Mouse (Mus musculus): Measurements from ENCODE around the gene Plcb1. TPM values are rescaled to one million over a fixed set of nuclear protein-coding genes. Genes with fewer than 3 reads are reported as not detected.

The Plcb1 gene
- polyA plus RNA-seq, 1 experiment from 2014 or later: 8.7 TPM

DNA sequence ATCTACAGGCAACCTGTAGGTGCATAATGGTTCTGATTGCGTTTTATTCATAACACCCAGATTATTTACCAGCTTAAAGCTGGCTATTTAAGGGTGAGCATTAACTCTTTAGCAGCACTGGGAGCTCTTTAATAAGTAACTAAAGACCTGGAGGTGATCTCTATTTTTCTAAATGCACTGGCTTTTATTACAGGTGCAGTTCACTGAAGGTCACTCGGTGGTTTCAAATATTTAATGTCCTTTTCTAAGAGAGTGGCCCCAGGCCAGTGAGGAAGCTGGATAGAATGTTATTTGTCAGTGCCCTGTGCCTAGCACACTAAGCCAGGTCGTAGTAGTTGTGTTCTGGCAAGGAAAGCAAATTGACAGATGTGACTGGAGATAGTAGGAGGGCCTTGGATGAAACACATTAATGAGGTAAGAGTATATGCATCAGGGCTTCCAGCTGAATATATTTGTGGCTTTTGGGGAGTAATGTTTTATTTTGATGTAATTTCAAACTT is 59.4 kb downstream of the Plcb1 start:
- Histone ChIP-seq H3K4me3 (ENCODE audit: low read depth, low read length) (no peak overlapping the region), H3K27ac (replicated peaks; ENCODE audit: low read depth, low read length) (no peak overlapping the region), H3K9me3 (ENCODE audit: control insufficient read depth, low read length) (no peaks in the 10 kb centered on the region), H3K27me3 (replicated peaks; ENCODE audit: control insufficient read depth, insufficient read depth, low read length) (no peaks in the 10 kb centered on the region), H3K36me3 (ENCODE audit: control insufficient read depth, insufficient read depth, low read length) (no peaks in the 10 kb centered on the region), H3K4me1 (ENCODE audit: control insufficient read depth, insufficient read depth, low read length) (no peaks in the 10 kb centered on the region), H3K9ac (ENCODE audit: low read depth, low read length) (no peak overlapping the region), H3K4me2 (ENCODE audit: low read depth, low read length) (no peak overlapping the region)
- 60% methylated on average over 3 of the region's 3 CpGs for WGBS
- no peak for ATAC-seq (ENCODE audit: low read depth)
- no peak for DNase-seq (ENCODE audit: low spot score)

GRCm38 (mm10) chr2:134846555-134846954 is 60.7 kb downstream of the Plcb1 start:
- no peaks in the 10 kb centered on the region for H3K4me1 ChIP-seq (ENCODE audit: control insufficient read depth, insufficient read depth, low read length)
- no peak overlapping the region for H3K4me2 ChIP-seq (ENCODE audit: low read depth, low read length)
- H3K9ac ChIP-seq (ENCODE audit: low read depth, low read length): no peak overlapping the region
- no peaks in the 10 kb centered on the region for H3K36me3 ChIP-seq (ENCODE audit: control insufficient read depth, insufficient read depth, low read length)
- no peak for ATAC-seq (ENCODE audit: low read depth)
- no peak overlapping the region for H3K4me3 ChIP-seq (ENCODE audit: low read depth, low read length)
- WGBS: 83% methylated on average over 3 of the region's 3 CpGs
- no peaks in the 10 kb centered on the region for H3K9me3 ChIP-seq (ENCODE audit: control insufficient read depth, low read length)
- H3K27me3 ChIP-seq (replicated peaks; ENCODE audit: control insufficient read depth, insufficient read depth, low read length): no peaks in the 10 kb centered on the region
- no peak for DNase-seq (ENCODE audit: low spot score)
- H3K27ac ChIP-seq (replicated peaks; ENCODE audit: low read depth, low read length): no peak overlapping the region

GRCm38 (mm10) chr2:134851189-134852171 is 65.6 kb downstream of the Plcb1 start:
- H3K36me3 ChIP-seq (ENCODE audit: control insufficient read depth, insufficient read depth, low read length): no peaks in the 10 kb centered on the region
- H3K27ac ChIP-seq (replicated peaks; ENCODE audit: low read depth, low read length): no peak overlapping the region
- H3K4me2 ChIP-seq (ENCODE audit: low read depth, low read length): no peak overlapping the region

GRCm38 (mm10) chr2:134856239-134856638 is 70.4 kb downstream of the Plcb1 start:
- ATAC-seq (ENCODE audit: low read depth): no peak
- no peak overlapping the region for H3K4me2 ChIP-seq (ENCODE audit: low read depth, low read length)

More at GRCm38 (mm10) chr2:134851189-134852171, 65.6 kb downstream of the Plcb1 start:
- H3K4me3 ChIP-seq (ENCODE audit: low read depth, low read length): no peak overlapping the region
- H3K9ac ChIP-seq (ENCODE audit: low read depth, low read length): no peak overlapping the region
- ATAC-seq (ENCODE audit: low read depth): no peak
- no peak for DNase-seq (ENCODE audit: low spot score)
- no peaks in the 10 kb centered on the region for H3K4me1 ChIP-seq (ENCODE audit: control insufficient read depth, insufficient read depth, low read length)
- H3K9me3 ChIP-seq (ENCODE audit: control insufficient read depth, low read length): no peaks in the 10 kb centered on the region
- H3K27me3 ChIP-seq (replicated peaks; ENCODE audit: control insufficient read depth, insufficient read depth, low read length): no peaks in the 10 kb centered on the region
- WGBS: 82% methylated on average over 13 of the region's 13 CpGs

DNA sequence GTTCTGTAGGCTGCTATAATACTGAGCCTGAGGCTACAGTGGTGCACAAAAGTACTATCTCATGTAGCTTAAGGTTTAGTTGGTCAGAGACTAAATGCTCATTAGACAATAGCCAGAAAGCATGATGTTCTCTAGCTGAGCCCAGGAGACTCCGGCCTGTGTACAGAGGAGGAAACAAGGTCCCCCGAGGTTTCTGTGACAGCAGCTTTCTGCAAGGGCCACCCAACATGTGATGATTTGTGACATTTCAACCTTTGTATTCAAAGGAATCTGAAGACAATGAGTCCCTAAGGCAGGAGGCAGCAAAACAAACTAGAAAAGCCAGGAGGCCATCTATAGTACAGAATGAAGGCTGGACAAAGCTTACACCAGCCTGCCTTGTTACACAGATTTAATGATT is 70.8 kb downstream of the Plcb1 start:
- DNase-seq (ENCODE audit: low spot score) (no peak), ATAC-seq (ENCODE audit: low read depth) (no peak)
- Histone ChIP-seq H3K27me3 (replicated peaks; ENCODE audit: control insufficient read depth, insufficient read depth, low read length) (no peaks in the 10 kb centered on the region), H3K27ac (replicated peaks; ENCODE audit: low read depth, low read length) (no peak overlapping the region), H3K36me3 (ENCODE audit: control insufficient read depth, insufficient read depth, low read length) (no peaks in the 10 kb centered on the region), H3K9ac (ENCODE audit: low read depth, low read length) (no peak overlapping the region), H3K4me2 (ENCODE audit: low read depth, low read length) (no peak overlapping the region), H3K9me3 (ENCODE audit: control insufficient read depth, low read length) (no peaks in the 10 kb centered on the region), H3K4me3 (ENCODE audit: low read depth, low read length) (no peak overlapping the region), H3K4me1 (ENCODE audit: control insufficient read depth, insufficient read depth, low read length) (no peaks in the 10 kb centered on the region)
- 46% methylated on average over 2 of the region's 2 CpGs for WGBS

More at GRCm38 (mm10) chr2:134856239-134856638, 70.4 kb downstream of the Plcb1 start:
- Histone ChIP-seq H3K27ac (replicated peaks; ENCODE audit: low read depth, low read length) (no peak overlapping the region), H3K36me3 (ENCODE audit: control insufficient read depth, insufficient read depth, low read length) (no peaks in the 10 kb centered on the region), H3K9me3 (ENCODE audit: control insufficient read depth, low read length) (no peaks in the 10 kb centered on the region), H3K4me1 (ENCODE audit: control insufficient read depth, insufficient read depth, low read length) (no peaks in the 10 kb centered on the region), H3K4me3 (ENCODE audit: low read depth, low read length) (no peak overlapping the region), H3K9ac (ENCODE audit: low read depth, low read length) (no peak overlapping the region), H3K27me3 (replicated peaks; ENCODE audit: control insufficient read depth, insufficient read depth, low read length) (no peaks in the 10 kb centered on the region)
- no peak for DNase-seq (ENCODE audit: low spot score)

- no peaks in the 10 kb centered on the region for H3K9me3 ChIP-seq (ENCODE audit: control insufficient read depth, low read length)
- ATAC-seq (ENCODE audit: low read depth) (no peak), DNase-seq (ENCODE audit: low spot score) (peak; percentile 26)
- no peaks in the 10 kb centered on the region for H3K36me3 ChIP-seq (ENCODE audit: control insufficient read depth, insufficient read depth, low read length)
- 69% methylated on average over 7 of the region's 7 CpGs for WGBS
- no peak overlapping the region for H3K9ac ChIP-seq (ENCODE audit: low read depth, low read length)
- no peak overlapping the region for H3K27ac ChIP-seq (replicated peaks; ENCODE audit: low read depth, low read length)
- H3K27me3 ChIP-seq (replicated peaks; ENCODE audit: control insufficient read depth, insufficient read depth, low read length): no peaks in the 10 kb centered on the region
- H3K4me3 ChIP-seq (ENCODE audit: low read depth, low read length): no peak overlapping the region
- no peaks in the 10 kb centered on the region for H3K4me1 ChIP-seq (ENCODE audit: control insufficient read depth, insufficient read depth, low read length)
- H3K4me2 ChIP-seq (ENCODE audit: low read depth, low read length): no peak overlapping the region
These were observed 79.2 kb downstream of the Plcb1 start for GRCm38 (mm10) chr2:134864985-134865645.

DNA sequence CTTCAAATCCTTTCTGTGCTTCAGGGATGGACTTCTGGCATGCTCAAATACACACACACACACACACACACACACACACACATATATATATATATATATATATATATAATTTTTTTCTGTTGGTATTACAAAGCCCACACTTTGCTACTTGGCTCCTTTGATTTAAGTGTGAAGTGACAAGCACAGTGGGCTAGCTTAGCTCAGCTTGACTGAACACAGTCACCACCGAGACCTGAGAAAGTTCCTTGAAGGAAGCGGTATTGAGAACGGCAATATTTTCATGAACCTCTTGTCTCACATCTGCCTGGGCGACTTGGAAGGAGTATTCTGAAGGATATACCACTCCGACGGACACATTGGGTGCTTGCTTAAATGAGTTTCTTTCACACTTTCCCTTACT is 81.5 kb downstream of the Plcb1 start:
- DNase-seq (ENCODE audit: low spot score) (no peak), ATAC-seq (ENCODE audit: low read depth) (no peak)
- Histone ChIP-seq H3K27ac (replicated peaks; ENCODE audit: low read depth, low read length) (no peak overlapping the region), H3K36me3 (ENCODE audit: control insufficient read depth, insufficient read depth, low read length) (no peaks in the 10 kb centered on the region), H3K4me3 (ENCODE audit: low read depth, low read length) (no peak overlapping the region), H3K9me3 (ENCODE audit: control insufficient read depth, low read length) (no peaks in the 10 kb centered on the region), H3K4me1 (ENCODE audit: control insufficient read depth, insufficient read depth, low read length) (no peaks in the 10 kb centered on the region), H3K9ac (ENCODE audit: low read depth, low read length) (no peak overlapping the region), H3K4me2 (ENCODE audit: low read depth, low read length) (no peak overlapping the region), H3K27me3 (replicated peaks; ENCODE audit: control insufficient read depth, insufficient read depth, low read length) (no peaks in the 10 kb centered on the region)
- 76% methylated on average over 6 of the region's 6 CpGs for WGBS

GRCm38 (mm10) chr2:134871692-134872489 is 86.0 kb downstream of the Plcb1 start:
- DNase-seq (ENCODE audit: low spot score): no peak
- Histone ChIP-seq H3K27me3 (replicated peaks; ENCODE audit: control insufficient read depth, insufficient read depth, low read length) (no peaks in the 10 kb centered on the region), H3K4me1 (ENCODE audit: control insufficient read depth, insufficient read depth, low read length) (no peaks in the 10 kb centered on the region), H3K4me3 (ENCODE audit: low read depth, low read length) (no peak overlapping the region), H3K4me2 (ENCODE audit: low read depth, low read length) (no peak overlapping the region), H3K9ac (ENCODE audit: low read depth, low read length) (no peak overlapping the region), H3K27ac (replicated peaks; ENCODE audit: low read depth, low read length) (no peak overlapping the region), H3K9me3 (ENCODE audit: control insufficient read depth, low read length) (no peaks in the 10 kb centered on the region), H3K36me3 (ENCODE audit: control insufficient read depth, insufficient read depth, low read length) (no peaks in the 10 kb centered on the region)
- WGBS: 71% methylated on average over 9 of the region's 9 CpGs
- ATAC-seq (ENCODE audit: low read depth): no peak

Data from embryonic facial prominence, embryonic 14.5 days (tissue).